ENCODE assay signal across 13 mouse cellular contexts in the genomic region with DNA sequence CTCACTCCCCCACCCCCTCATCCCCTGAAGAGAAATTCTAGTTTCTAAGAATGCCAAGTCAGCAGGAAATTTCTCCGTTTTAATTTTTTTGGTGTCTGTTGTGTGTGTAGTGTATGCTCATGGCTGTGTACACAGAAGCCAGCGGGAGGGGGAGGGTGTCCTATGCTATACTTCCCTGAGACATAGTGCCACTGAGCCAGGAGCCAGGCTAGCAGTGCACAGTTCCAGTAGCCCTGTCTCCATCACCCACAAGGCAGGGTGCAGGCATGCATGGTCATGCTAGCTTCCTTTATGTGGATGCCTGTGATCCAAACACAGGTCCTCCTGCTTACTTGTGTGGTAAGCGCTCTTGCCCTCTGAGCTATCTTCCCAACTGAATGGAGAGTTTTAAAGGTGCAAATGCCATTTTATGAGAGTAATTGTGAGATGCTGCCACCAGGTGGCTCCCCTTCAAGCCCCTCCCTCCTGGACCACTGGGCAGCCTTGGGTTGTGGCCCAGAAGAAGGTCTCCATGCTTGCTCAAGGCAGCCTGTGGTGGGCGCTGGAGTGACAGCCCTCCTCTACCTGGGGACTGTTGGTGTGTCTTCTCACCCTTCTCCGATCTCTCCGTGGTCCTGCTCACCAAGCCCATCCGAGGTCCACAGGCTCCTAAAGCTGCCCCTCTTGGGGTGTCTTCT.
DNase-seq lines count a peak whose midpoint lies in the region; ATAC-seq and TF ChIP-seq lines count a peak whose summit lies in the region.
"Had no signal": no experiment of that assay in that cellular context is flagged by ENCODE, and none has a peak within 500 bp of the region (broad histone marks: within the 10 kb centered on the region; RNA-seq: fewer than 3 reads in every experiment).

No protein-coding gene starts in this region.

- no peaks in the 10 kb centered on the region for H3K36me3 ChIP-seq in kidney, postnatal 0 days (ENCODE audit: insufficient read depth, low read length)
- H3K36me3 ChIP-seq in stomach, postnatal 0 days (ENCODE audit: control insufficient read depth, insufficient read depth, low read length) = no peaks in the 10 kb centered on the region
- H3K36me3 ChIP-seq: hindbrain, embryonic 15.5 days; limb, embryonic 10.5 days; lung, embryonic 15.5 days had no signal

- intact Hi-C loops in heart, postnatal 36 days (cut with DNase I) = no loop called here

- H3K4me2 ChIP-seq in kidney, postnatal 0 days (ENCODE audit: low read length) = no peak overlapping the region
- H3K4me2 ChIP-seq in stomach, postnatal 0 days (replicated peaks; ENCODE audit: low read depth) = no peak overlapping the region
- H3K4me2 ChIP-seq: hindbrain, embryonic 15.5 days; lung, embryonic 15.5 days had no signal

- H3K4me3 ChIP-seq in cerebellum, adult 2 months (replicated peaks; ENCODE audit: insufficient read depth, low read depth, low read length) = no peak overlapping the region
- H3K4me3 ChIP-seq in kidney, postnatal 0 days (replicated peaks; ENCODE audit: low read depth, low read length) = no peak overlapping the region
- H3K4me3 ChIP-seq in stomach, postnatal 0 days (ENCODE audit: low read depth, low read length) = no peak overlapping the region
- H3K4me3 ChIP-seq: hindbrain, embryonic 15.5 days; limb, embryonic 10.5 days; lung, embryonic 15.5 days had no signal

- no peaks in the 10 kb centered on the region for H3K27me3 ChIP-seq in cerebellum, adult 2 months (ENCODE audit: control insufficient read depth, insufficient read depth, low read length)
- H3K27me3 ChIP-seq in kidney, postnatal 0 days (ENCODE audit: insufficient read depth, low read length) = no peaks in the 10 kb centered on the region
- no peaks in the 10 kb centered on the region for H3K27me3 ChIP-seq in stomach, postnatal 0 days (ENCODE audit: control insufficient read depth, insufficient read depth, low read length)
- H3K27me3 ChIP-seq: hindbrain, embryonic 15.5 days; lung, embryonic 15.5 days had no signal

- 0 out of 2 replicates have a peak, but pooled peaks have one; percentile 54 for ATAC-seq in kidney, postnatal 0 days (replicated peaks; ENCODE audit: low FRiP score, low read depth)
- ATAC-seq in stomach, postnatal 0 days (ENCODE audit: low FRiP score, low TSS enrichment) = no peak

- no peaks in the 10 kb centered on the region for H3K9me3 ChIP-seq in kidney, postnatal 0 days (replicated peaks; ENCODE audit: low read length)
- no peaks in the 10 kb centered on the region for H3K9me3 ChIP-seq in stomach, postnatal 0 days (ENCODE audit: control insufficient read depth, low read length)
- H3K9me3 ChIP-seq: hindbrain, embryonic 15.5 days; limb, embryonic 10.5 days; lung, embryonic 15.5 days had no signal

- DNase-seq in cerebellum, adult 2 months = no peak
- no peak for DNase-seq in cerebellum, adult 8-10 months
- no peak for DNase-seq in kidney, postnatal 0 days (ENCODE audit: low spot score)
- DNase-seq in kidney, postnatal 14 days = no peak
- DNase-seq in ovary, postnatal 36 days (ENCODE audit: low spot score) = peak; percentile 19
- no peak for DNase-seq in ovary, postnatal 10 days (ENCODE audit: low spot score)
- DNase-seq in stomach, postnatal 0 days (ENCODE audit: low spot score) = no peak
- DNase-seq in heart, postnatal 36 days = no peak
- DNase-seq: cerebellum, postnatal 25 days; thymus, adult 18-20 months had no signal

- TF ChIP-seq CTCF in cerebellum, adult 2 months (IDR thresholded peaks at IDR 0.05; ENCODE audit: borderline replicate concordance, insufficient read depth, low read depth, low read length) = 0 out of 2 replicates have a peak, but pooled peaks have one; percentile 11
- peak; percentile 52 for TF ChIP-seq CTCF in kidney, postnatal 0 days (IDR thresholded peaks at IDR 0.05; ENCODE audit: low read depth)
- TF ChIP-seq CTCF in stomach, postnatal 0 days (IDR thresholded peaks at IDR 0.05; ENCODE audit: low read depth) = peak; percentile 38

- TF ChIP-seq EP300 in stomach, postnatal 0 days (optimal IDR thresholded peaks at IDR 0.05) = no peak

- H3K9ac ChIP-seq in kidney, postnatal 0 days (ENCODE audit: low read depth, low read length) = no peak overlapping the region
- no peak overlapping the region for H3K9ac ChIP-seq in stomach, postnatal 0 days (ENCODE audit: low read length)
- H3K9ac ChIP-seq: hindbrain, embryonic 15.5 days; lung, embryonic 15.5 days had no signal

- H3K27ac ChIP-seq in cerebellum, adult 2 months (ENCODE audit: insufficient read depth, low read length) = no peak overlapping the region
- no peak overlapping the region for H3K27ac ChIP-seq in kidney, postnatal 0 days
- no peak overlapping the region for H3K27ac ChIP-seq in stomach, postnatal 0 days (replicated peaks)
- H3K27ac ChIP-seq: hindbrain, embryonic 15.5 days; limb, embryonic 10.5 days; lung, embryonic 15.5 days had no signal

- WGBS in cerebellum, adult 2 months = 66% methylated on average over 7 of the region's 7 CpGs
- 64% methylated on average over 7 of the region's 7 CpGs for WGBS in kidney, postnatal 0 days
- WGBS in stomach, postnatal 0 days = 53% methylated on average over 7 of the region's 7 CpGs

- H3K4me1 ChIP-seq in cerebellum, adult 2 months (ENCODE audit: control insufficient read depth, insufficient read depth, low read length) = no peaks in the 10 kb centered on the region
- no peaks in the 10 kb centered on the region for H3K4me1 ChIP-seq in kidney, postnatal 0 days (replicated peaks; ENCODE audit: insufficient read depth, low read length)
- no peaks in the 10 kb centered on the region for H3K4me1 ChIP-seq in stomach, postnatal 0 days (replicated peaks; ENCODE audit: control insufficient read depth, insufficient read depth)
- H3K4me1 ChIP-seq: hindbrain, embryonic 15.5 days; lung, embryonic 15.5 days had no signal

- no peak for TF ChIP-seq POLR2A in cerebellum, adult 2 months (IDR thresholded peaks at IDR 0.05; ENCODE audit: borderline replicate concordance, insufficient read depth, low read length)
